Mouse (Mus musculus) megakaryocyte-erythroid progenitor cell, adult 5-6 weeks (primary cell): ENCODE measurements around the gene Rae1. TPM values are rescaled to one million over a fixed set of nuclear protein-coding genes. Genes with fewer than 3 reads are reported as not detected.

Source experiments
- ATAC-seq: replicated peaks from 2 replicates; pipeline ENCODE4 v1.8.0; 2016; ENCODE audit warnings: mild to moderate bottlenecking, inconsistent platforms; ENCODE audit not compliant: severe bottlenecking, poor library complexity, low FRiP score, low TSS enrichment
- total RNA-seq, 2 experiments: library from RNA; stranded (forward) in 1 of 2; stranded (reverse) in 1 of 2; fragments of 200-1000, 215-1000 nt in 1 of 2; fragments of >200 nt in 1 of 2; fragmentation: Nextera tagmentation in 1 of 2; gene quantifications; 2 replicates each; pipeline ENCODE4 v1.2.3; 2014 to 2017

Gene Rae1
- total RNA-seq, 2 experiments from 2014 or later = 102 to 142 TPM

DNA sequence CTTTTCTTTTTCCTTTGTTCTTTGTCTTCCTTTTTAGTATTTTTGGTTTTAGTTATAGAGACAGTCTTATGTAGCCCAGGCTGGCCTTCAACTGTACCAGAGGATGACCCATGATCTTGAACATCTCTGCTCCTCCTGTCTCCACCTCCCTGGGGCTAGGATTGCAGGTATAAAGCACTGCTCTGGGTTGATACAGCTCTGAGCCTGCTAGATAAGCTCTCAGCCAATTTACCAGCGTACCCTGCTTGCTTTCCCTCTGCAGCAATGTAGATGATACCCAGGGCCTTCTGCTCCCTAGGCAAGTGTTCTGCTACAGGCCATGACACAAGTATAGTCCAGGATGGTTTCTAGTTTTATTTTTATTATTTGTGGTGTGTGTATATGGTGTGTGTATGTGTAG, 42.0 kb downstream of the Rae1 start:
- ATAC-seq = 0 out of 2 replicates have a peak, but pooled peaks have one; percentile 15

DNA sequence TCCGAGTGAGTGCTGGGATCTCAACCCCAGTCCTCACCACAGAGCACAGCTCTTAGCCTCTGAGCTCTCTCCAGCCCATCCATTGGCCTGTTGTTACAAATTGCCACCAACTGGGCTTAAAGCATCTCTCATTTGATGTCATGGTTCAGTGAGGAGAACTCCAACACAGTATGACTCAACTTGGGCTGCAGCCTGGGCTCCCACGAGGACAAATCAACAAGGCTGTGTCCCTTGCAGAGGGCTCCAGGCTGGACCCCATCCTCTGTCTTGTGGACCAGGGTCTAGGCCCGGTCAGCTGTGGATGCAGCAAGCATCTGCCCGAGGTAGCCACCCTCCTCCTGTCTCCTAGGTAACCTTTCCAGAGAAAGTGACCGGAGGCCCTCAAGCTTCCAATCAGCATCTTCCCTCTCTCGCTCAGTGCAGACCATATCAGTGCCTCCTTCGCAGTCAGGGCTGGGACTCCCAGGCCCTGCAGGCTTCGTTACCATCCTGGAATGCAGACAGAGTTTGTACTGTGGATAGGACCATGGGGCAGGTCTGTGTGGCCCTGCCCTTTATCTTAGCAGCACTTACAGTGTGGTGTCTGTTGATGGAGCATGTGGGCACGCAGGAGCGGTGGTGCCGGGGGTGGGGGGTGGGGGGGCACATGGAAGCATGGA, 42.7 kb downstream of the Rae1 start:
- ATAC-seq = no peak

DNA sequence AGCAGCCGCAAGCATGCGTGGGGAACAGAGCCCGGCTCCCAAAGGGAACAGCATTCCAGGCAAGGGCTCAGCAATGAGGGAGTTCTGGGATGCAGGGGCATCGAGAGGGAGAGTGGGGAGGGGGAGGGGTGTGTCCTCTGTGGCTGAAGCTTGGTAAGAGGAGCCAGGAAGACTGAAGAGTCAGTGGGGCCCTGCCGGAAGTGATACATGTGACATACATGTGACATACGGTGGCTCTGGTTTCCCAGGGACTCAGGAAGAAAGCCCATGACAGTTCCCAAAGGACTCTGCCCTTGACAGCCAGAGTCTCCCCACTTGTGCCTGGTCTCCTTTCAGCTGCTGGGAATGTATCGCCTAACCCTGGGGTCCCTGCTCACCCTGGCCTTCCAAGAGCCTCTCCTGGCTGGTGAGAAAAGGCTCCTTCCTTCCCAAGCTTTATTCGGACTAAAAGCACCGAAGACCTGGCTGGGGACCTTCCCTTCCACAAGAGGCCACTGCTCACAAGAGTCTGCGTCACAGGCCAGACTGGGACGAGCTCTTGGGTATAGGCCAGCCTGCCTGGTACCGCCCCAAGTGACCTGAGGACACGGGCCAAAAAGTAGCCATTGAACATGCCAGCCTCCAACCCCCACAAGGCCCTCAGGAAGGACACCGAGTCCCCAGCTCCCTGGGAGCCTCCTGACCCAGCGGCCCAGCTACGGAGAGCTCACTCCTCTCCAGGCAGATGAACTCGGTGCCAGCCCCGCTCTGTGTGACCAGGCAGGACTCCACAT, 44.5 kb downstream of the Rae1 start:
- no peak for ATAC-seq

DNA sequence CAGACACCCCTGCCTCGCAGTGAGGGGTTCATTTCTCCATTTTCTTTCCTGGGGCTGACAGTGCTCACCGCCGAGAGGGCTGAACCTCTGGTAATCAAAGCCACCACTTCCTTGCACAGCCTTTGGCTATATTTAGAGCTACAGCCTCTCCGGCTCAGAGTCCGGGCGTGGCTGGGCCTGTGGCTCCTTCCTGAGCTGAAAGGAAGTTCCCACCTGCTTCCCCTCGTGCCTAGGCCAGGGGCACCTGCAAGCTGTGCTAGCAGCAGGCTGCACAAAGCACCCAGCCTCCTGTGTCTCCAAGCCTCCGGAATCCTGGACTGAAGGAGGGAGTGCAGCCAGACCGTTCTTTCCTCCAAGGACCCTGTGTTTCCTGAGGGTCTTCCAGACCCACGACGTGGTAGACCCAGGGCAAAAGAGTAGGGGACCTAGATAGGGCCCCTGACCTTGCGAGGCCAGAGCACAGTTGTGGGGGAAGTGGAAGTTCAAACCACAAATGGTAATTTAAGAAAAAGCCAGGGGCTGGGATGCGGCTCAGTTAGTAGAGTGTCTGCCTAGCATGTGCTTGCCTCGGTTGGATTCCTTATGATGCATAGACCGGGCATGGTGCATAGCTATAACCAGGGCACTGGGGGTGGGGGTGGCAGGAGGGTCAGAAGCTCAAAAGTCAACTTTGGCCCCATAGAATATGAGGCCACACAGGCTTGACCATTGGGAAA, 46.8 kb downstream of the Rae1 start:
- 0 out of 2 replicates have a peak, but pooled peaks have one; percentile 42 for ATAC-seq

DNA sequence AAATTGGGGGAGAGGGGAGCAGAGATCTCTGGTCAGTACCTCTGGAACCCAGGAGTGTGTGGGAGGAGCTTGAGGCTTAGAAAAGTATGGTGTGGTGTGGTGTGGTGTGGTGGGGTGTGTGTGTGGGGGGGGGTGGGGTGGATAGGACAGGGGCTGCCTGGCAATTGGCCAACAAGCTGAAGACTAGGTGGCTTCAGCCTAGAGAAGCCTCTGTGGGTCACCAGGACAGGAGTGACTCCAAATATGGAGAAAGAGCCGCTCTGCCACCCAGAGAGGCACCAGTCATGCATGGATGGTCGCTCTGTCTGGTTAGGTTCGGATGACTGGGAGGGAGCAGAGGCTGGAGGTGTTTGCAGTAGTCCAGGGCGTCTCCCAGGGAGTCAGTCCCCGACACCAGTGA, 47.6 kb downstream of the Rae1 start:
- no peak for ATAC-seq

DNA sequence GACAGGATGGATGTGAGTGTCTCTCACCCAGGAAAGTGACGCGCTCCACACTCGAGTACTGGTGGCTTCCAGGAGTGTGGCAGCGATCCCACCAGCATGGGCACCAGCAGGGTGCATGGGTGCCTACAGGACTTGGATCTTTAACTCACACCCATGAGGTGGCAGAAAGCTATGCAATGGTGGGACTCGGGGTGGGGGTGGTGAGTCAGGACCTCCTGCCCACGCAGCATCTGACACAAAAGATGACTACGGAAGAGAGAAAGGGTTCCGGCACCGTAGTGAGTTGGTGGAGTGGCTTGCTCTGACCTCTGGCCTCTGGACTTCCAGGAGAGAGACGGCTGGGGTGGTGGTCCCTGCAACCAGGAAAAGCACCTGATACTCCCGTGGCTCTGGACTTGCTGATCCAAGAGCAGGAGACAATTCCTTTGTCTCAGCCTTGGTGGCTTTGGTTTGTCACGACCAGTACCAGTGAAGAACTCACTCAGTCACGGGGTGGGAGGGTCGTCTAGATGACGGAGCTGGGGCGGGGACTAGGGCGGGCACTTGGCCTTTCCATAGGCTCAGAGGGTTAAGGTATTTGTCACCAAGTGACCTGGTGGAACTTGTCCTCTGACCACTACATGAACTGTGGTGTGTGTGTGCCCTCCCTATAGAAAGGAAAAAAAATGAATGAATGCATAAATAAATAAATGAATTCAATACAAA, 48.3 kb downstream of the Rae1 start:
- no peak for ATAC-seq

DNA sequence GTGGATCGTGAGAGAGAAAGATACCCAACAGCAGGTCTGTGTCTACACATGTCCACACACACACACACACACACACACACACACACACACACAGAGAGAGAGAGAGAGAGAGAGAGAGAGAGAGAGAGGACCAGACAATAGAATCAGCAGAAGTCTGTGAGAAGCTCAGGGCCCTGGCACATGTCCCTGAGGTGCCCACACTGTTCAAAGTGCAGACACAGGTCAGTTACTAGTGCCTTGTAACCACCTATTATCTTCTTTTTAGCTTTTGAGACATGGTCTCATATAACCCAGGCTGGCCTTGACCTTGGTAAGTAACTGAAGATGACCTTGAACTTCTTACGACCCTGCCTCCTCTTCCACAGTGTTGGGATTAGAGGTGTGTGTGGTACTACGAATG, 49.3 kb downstream of the Rae1 start:
- ATAC-seq = no peak

DNA sequence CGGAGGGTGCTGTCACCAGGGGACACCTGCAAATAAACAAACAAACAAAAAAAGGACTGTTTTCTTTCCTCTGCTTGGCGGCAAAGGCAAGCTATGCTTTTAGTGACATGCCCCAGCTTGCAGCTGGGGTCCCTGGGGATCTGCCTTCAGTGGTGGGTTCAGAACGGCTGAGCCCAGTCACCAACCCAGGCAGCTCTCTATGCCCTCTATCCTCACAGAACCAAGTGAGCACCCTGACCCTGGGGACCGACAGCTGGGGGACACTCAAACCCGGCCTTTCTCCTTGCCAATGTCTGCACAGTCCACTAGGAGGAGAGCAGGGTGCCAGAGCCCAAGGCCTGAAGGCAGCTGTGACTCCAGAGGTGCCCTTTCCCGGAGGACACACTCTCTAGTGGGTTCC, 49.9 kb downstream of the Rae1 start:
- no peak for ATAC-seq

DNA sequence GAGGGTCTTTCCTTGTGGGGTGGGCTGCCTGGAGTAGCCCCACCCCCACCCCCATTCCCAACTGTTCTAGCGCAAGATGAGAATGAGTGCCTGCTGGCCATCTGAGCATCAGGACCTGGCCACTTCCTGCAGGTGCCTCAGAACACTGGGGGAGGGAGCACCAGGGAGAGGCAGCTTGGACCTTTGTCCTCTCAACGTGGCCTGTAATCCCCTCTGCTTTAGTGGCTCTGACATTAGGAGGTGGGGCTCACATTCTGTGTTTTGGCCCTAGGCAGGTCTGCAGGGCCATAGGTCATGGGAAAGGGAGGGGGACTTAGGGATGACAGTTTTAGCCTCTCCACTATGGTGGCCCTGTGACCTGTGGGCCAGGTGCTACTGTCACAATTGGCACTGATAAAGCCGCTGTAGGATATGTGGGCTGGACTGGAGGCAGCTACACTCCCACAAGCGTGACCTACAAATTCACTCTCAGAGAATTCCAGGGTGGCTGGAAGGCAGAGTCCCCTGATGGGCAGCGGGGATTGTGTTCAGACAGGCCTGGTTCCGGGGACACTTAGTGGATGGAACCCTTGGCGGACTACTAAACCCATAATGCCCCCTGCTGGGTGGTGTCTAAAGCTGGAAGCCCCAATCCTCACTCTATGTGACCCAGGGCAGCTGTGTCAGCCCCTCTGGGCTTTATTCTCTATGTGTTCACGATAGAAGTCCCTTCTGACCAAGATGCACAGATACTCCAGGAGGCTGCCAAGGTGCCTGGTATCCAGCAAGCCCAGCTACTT, 50.9 kb downstream of the Rae1 start:
- ATAC-seq = no peak

DNA sequence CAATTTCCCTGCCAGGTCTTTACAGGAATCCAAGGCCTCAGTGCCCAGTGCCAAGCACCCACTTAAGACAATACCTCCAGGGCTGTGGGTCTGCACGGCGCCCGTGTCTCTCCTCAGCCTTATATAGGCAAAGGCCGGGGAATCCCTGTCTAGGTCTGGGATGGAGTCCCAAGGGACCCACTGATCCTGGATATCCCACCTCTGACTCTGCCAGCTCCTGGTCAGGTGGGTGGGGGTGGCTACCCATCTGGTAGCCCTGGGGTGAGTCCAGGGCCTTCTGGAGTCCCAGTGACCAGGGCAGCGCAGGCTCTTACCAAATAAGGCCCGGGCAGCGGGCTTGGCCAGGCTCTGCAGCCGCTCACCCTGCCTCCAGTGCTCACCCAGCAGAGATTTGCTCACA, 53.0 kb downstream of the Rae1 start:
- no peak for ATAC-seq

DNA sequence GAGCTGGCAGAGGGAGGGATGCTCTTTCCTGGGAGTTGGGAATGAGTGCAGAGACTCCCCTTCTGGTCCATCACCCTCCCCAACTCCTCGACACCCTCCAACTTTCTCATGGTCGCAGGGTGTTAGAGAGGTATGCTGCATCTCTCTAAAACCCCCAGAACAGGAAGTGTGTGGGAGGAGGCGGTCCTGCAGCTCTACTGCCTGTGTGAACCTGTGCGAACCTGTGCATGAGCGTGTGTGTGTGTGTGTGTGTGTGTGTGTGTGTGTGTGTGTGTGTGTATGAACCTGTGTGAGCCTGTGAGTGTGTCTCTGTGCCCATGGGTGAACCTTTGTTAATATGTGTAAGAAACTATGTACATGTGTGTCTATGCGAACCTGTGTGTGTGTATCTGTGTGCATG, 53.9 kb downstream of the Rae1 start:
- ATAC-seq = no peak

DNA sequence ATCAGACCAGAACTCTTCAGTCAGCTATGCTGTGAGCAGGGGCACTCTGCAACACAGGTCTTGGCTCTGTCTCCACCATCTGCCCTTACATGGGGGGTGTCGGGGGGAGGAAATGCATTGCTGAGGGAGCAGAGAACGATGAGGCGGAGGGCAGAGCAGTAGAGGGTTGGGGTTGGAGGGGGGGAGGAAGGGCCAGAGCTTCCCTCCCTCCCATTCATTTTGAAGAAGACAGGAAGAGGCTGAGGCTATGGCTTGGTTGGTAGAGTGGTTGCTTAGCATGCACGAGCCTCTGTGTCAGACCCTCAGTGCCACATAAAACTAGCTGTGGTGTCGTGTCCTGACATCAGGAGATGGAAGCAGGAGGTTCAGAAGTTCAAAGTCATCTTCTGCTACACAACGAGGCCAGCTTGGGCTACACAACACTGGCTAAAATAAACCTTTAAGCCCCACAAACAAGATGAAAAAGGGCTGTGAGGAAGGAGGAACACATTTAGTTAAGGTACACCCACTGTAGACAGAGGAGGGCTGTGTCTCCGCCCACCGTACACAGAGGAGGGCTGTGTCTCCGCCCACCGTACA, 56.5 kb downstream of the Rae1 start:
- ATAC-seq = no peak

DNA sequence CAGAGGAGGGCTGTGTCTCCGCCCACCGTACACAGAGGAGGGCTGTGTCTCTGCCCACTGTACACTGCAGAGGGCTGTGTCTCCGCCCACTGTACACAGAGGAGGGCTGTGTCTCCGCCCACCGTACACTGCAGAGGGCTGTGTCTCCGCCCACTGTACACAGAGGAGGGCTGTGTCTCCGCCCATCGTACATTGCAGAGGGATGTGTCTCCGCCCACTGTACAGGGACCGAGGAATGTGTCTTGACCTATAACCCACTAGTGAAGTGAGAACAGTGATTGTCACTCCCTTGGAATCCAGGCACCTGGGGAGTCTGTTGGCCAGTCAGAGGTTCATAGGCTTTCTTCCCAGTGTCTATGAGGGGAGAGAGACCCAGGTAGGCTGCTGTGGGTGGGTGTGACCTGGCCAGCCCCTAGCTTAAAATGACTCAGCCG, 57.0 kb downstream of the Rae1 start:
- ATAC-seq = peak; percentile 88

DNA sequence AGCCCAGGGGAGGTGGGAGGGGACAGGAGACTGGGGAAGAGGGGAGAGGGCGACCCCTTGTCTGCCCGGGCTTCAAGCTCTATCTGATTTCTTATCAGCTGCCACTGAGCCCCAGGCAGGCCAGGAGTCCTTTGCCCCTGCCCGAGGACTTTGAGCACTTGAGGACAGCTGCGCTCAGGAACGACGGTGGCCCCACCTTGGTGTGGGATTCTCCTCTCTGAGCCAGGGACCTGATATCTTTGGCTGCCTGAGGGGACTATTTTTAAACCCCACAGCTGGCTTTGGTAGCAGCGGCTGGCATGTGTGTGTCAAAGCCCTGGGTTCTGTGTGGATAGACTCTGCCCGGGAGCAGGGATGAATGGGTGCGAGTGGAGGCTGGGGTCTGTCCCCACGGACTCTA, 57.7 kb downstream of the Rae1 start:
- ATAC-seq = peak; percentile 17; the same call in 1 of the 2 replicates

DNA sequence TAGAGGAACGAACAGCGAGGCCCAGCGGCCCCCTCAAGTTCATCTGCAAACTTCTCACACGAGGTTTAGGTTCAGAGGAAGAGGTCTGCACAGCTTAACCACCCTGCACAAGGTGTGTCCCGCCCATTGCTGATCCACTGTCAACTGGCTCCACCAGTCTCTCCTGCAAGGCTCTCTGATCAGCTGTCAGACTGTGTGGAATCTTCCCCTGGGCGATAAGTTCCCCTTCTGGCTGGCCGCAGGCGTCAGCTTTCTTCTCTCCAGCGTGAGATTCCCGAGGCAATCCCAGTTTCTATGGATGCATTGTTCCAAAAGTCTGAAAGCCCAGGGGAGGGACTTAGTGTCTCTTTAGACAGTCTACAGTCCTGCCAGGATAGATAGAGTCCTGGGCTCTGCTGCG, 58.3 kb downstream of the Rae1 start:
- ATAC-seq = no peak

DNA sequence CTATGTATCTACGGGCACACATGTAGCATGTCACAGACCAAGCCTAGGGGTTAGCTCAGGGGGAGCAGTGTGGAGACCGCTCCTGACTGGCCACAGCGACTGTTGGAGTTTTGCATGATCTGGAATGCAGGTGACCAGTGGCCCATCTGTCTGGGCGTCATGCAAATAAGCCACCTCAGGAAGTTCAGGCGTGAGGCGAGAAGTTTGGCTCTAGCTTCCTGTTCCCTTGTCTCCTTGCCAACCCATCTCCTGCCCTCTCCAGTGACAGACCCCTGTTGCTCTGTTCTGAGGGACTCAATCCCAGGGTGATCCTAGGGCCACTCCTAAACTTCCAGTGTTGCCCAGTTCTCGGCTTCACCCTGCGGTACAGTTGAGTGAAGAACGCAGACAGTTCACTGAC, 60.5 kb downstream of the Rae1 start:
- no peak for ATAC-seq

DNA sequence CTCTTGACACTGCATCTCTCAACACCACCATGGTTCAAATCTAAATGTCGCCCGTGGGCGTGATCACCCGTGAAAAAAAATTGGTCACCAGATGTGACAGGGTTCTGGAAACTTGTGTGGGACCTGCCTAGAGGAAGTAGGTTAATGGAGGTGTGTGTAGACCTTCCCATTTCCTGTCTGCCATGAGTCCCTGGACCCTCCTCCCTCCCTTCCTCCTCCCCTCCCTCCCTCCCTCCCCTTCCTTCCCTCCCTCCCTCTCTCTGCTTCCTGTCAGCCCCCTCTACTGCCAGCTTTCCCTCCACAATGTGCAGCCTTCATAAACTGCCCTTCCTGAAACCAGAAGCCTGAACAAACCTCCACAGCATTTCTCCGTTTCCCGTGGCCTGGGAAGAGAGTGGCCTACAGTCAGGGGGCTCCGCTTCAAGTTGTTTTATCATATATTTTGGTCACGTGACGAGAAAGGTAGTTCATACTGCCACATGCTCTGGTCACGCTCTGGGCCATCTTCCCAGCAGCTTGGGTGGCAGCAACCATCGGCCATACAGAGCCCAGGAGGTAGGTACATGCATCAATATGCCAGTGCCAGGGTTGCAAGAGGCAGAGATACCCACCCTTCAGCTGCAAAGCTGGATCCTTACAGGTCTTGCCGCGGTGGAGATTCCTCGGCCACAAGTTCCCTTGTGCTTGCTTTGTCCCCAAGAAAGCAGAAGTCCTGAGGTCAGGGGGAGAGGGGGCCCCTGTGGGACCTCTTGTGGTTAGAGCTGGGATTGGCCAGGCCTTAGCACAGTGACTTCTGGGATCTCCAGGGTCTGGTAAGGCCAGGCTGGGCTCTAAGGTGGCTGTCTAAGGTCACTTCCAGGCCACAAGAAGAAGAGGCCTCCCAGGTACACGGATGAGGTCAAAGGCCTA, 61.8 kb downstream of the Rae1 start:
- ATAC-seq = peak; percentile 47

DNA sequence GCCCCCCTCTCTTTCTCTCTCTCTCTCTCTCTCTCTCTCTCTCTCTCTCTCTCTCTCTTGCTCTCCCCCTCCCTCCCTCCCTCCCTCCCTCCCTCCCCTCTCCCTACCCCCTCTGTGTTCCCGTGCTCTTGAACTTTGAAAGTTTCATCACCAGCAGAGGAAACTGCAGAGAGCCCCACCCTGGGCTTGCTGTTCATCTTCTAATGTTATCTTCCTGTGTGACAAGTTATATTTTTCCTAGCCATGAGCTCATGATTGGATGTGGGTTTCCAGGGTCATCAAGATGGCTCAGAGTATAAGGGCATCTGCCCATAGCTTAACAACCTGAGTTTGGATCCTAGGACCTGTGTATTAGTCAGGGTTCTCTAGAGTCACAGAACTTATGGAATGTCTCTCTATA, 63.3 kb downstream of the Rae1 start:
- no peak for ATAC-seq
